Mouse (Mus musculus) liver, postnatal 0 days (tissue): ENCODE results near the gene Rnf7.

Experiments used
- CTCF ChIP-seq: sonication (generic); IDR thresholded peaks from 2 replicates; pipeline ENCODE4 v1.5.1; 2016; ENCODE audit warnings: antibody characterized with exemption, low read depth
- EP300 ChIP-seq: IDR thresholded peaks from 2 replicates; pipeline ENCODE4 v1.6.1; 2016; ENCODE audit warnings: antibody characterized with exemption, low read depth, mild to moderate bottlenecking

DNA sequence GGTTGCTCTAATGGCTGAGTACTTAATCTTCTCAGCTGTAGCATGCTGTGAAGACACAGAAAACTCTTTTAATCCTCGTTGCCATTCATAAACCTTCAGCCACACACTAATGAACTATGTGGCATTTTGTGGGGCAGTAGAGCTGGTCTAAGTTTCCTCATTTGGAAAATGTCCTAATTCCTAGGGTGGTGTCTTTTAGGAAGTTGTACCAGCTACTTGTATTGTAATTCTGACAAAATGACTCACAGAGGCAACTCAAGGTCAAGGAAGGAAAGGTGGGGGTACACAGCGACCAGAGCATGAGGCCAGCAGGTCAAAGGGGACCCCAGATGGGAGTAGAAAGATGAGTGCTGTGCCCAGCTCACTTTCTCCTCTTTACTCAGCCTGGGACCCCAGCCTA lies 5.2 kb upstream of the Rnf7 start:
- TF ChIP-seq CTCF (no peak), EP300 (no peak)
